Mouse (Mus musculus) midbrain, postnatal 0 days (tissue): ENCODE measurements around the gene Dupd1. TPM values are rescaled to one million over a fixed set of nuclear protein-coding genes. Genes with fewer than 3 reads are reported as not detected.

Source experiments
- ATAC-seq: fragments of 200-750 bp; cut with Nextera tagmentation; 2 replicates; pipeline ENCODE4 v1.8.0; 2017; ENCODE audit warnings: moderate number of reproducible peaks, mild to moderate bottlenecking, moderate TSS enrichment, moderate library complexity; ENCODE audit not compliant: low FRiP score
- DNase-seq: peaks from one replicate; pipeline ENCODE4 v3.0.0-alpha.2; 2015; ENCODE audit warnings: low spot score
- H3K27ac ChIP-seq: fragments of 300-500 bp; sonication (generic); 2 replicates; pipeline ENCODE4 v1.5.1; 2014; ENCODE audit warnings: low read depth, mild to moderate bottlenecking, low read length, mixed read lengths
- H3K27me3 ChIP-seq: fragments of 300-500 bp; sonication (generic); 2 replicates; pipeline ENCODE4 v1.6.1; 2014; ENCODE audit warnings: low read length, control low read depth, mixed read lengths; ENCODE audit not compliant: insufficient read depth
- H3K36me3 ChIP-seq: fragments of 300-500 bp; sonication (generic); 2 replicates; pipeline ENCODE4 v1.6.1; 2014; ENCODE audit warnings: low read length, control low read depth, mixed read lengths; ENCODE audit not compliant: insufficient read depth
- H3K4me1 ChIP-seq: fragments of 300-500 bp; sonication (generic); 2 replicates; pipeline ENCODE4 v1.6.1; 2014; ENCODE audit warnings: mild to moderate bottlenecking, control low read depth, antibody characterized with exemption, low read length, mixed read lengths; ENCODE audit not compliant: insufficient read depth
- H3K4me2 ChIP-seq: fragments of 300-500 bp; sonication (generic); 2 replicates; pipeline ENCODE4 v1.6.1; 2014; ENCODE audit warnings: low read depth, mild to moderate bottlenecking, low read length, mixed read lengths; ENCODE audit not compliant: poor library complexity, severe bottlenecking
- H3K4me3 ChIP-seq: fragments of 300-500 bp; sonication (generic); 2 replicates; pipeline ENCODE4 v1.5.1; 2014; ENCODE audit warnings: low read depth, mild to moderate bottlenecking, low read length, moderate library complexity
- H3K9ac ChIP-seq: fragments of 300-500 bp; sonication (generic); replicated peaks from 2 replicates; pipeline ENCODE4 v1.6.1; 2014; ENCODE audit warnings: mild to moderate bottlenecking, low read length, moderate library complexity, mixed read lengths; ENCODE audit not compliant: poor library complexity, severe bottlenecking
- H3K9me3 ChIP-seq: fragments of 300-500 bp; sonication (generic); 2 replicates; pipeline ENCODE4 v1.6.1; 2016; ENCODE audit warnings: low read length, control low read depth
- CTCF ChIP-seq: IDR thresholded peaks from 2 replicates; pipeline ENCODE4 v1.5.1; 2016; ENCODE audit warnings: antibody characterized with exemption, mild to moderate bottlenecking
- WGBS: fragments of 180-500 bp; shearing (Covaris S2); extraction: QIAGEN DNeasy Blood & Tissue Kit; methylation state at CpG from one replicate; pipeline ENCODE4 v1.1.7; 2014; 5-methylcytosine and 5-hydroxymethylcytosine counted together
- polyA plus RNA-seq: library from polyadenylated mRNA; unstranded; fragments of >200 nt; fragmentation: Nextera tagmentation; extraction: Ambion mirVana; gene quantifications from 2 replicates; pipeline ENCODE4 v1.2.1, GENCODE M21; 2015
- total RNA-seq: library from RNA; depleted of rRNA; stranded (reverse); fragments of >200 nt; gene quantifications from 2 replicates; pipeline ENCODE4 v1.2.3, GENCODE M21; 2014

The Dupd1 gene
- total and polyA plus RNA-seq, 2 experiments from 2014 or later, result 0.41 to 1.4 TPM

GRCm38 (mm10) chr14:21719646-21720383, 5.4 kb upstream of the Dupd1 start:
- no peaks in the 10 kb centered on the region for H3K4me1 ChIP-seq
- no peaks in the 10 kb centered on the region for H3K9me3 ChIP-seq
- no peak overlapping the region for H3K4me3 ChIP-seq
- no peak overlapping the region for H3K9ac ChIP-seq
- TF ChIP-seq CTCF, result no peak
- DNase-seq (peak; percentile 10), ATAC-seq (no peak)
- H3K27me3 ChIP-seq, result no peaks in the 10 kb centered on the region
- WGBS, result 55% methylated on average over 17 of the region's 17 CpGs
- H3K4me2 ChIP-seq, result no peak overlapping the region
- no peaks in the 10 kb centered on the region for H3K36me3 ChIP-seq
- H3K27ac ChIP-seq, result no peak overlapping the region

DNA sequence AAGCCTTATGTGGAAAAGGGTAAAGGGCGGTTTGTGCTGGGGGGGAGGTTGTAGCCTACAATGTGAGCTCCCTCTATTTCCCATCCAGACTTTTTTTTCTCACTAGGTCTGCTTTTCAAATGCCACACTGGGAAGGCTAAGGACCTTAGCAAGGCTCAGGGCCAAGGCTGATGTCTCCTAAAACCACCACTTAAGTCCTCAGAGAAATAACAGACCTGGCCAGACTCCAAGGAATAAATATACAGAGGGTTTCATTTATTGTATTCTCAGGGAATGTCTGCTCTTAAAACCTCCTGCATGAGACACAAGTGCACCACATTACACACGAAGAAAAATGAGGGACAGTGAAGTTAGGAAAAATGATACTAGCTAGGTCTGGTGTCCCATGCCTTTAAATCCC, 3.1 kb downstream of the Dupd1 start:
- no peak for TF ChIP-seq CTCF

GRCm38 (mm10) chr14:21709545-21709944, 4.8 kb downstream of the Dupd1 start:
- DNase-seq (no peak), ATAC-seq (no peak)
- peak; percentile 22; the same call in 1 of the 2 replicates for TF ChIP-seq CTCF
- no peak overlapping the region for H3K4me3 ChIP-seq
- H3K27me3 ChIP-seq, result no peaks in the 10 kb centered on the region
- WGBS, result 64% methylated on average over 2 of the region's 2 CpGs
- H3K4me2 ChIP-seq, result no peak overlapping the region
- no peaks in the 10 kb centered on the region for H3K36me3 ChIP-seq
- H3K4me1 ChIP-seq, result peaks cover 4% of the 10 kb centered on the region
- H3K9ac ChIP-seq, result no peak overlapping the region
- H3K27ac ChIP-seq, result no peak overlapping the region
- H3K9me3 ChIP-seq, result no peaks in the 10 kb centered on the region

More for the DNA sequence above, 3.1 kb downstream of the Dupd1 start:
- H3K4me1 ChIP-seq, result peaks cover 4% of the 10 kb centered on the region
- H3K36me3 ChIP-seq, result no peaks in the 10 kb centered on the region
- 91% methylated on average over 2 of the region's 2 CpGs for WGBS
- ATAC-seq (no peak), DNase-seq (no peak)
- no peak overlapping the region for H3K9ac ChIP-seq
- H3K27me3 ChIP-seq, result no peaks in the 10 kb centered on the region
- H3K4me3 ChIP-seq, result no peak overlapping the region
- no peaks in the 10 kb centered on the region for H3K9me3 ChIP-seq
- no peak overlapping the region for H3K4me2 ChIP-seq
- no peak overlapping the region for H3K27ac ChIP-seq

- ATAC-seq, result peak; percentile 79
Measured at GRCm38 (mm10) chr14:21706759-21707571, 7.4 kb downstream of the Dupd1 start.

DNA sequence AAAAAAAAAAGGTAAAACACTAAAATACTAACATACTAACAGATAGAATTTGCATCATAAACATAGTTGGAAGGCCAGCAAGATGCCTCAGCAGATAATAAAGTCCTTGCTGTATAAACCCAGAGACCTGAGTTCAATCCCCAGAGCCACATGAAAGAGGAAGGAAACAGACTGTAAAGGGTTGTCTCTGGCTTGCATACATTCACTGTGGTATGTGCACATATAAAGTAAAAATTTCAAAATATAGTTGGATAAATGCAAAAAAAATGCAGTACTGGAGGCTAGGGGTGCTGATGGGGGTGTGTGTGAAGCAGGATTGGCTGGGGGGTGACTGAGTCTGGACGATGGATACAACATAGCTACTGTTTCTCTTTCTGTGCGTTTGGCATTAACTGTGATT, 8.9 kb downstream of the Dupd1 start:
- TF ChIP-seq CTCF, result no peak
- no peaks in the 10 kb centered on the region for H3K9me3 ChIP-seq
- no peaks in the 10 kb centered on the region for H3K36me3 ChIP-seq
- ATAC-seq (no peak), DNase-seq (no peak)
- WGBS, result 87% methylated on average over 2 of the region's 2 CpGs
- H3K4me3 ChIP-seq, result no peak overlapping the region
- no peak overlapping the region for H3K9ac ChIP-seq
- no peak overlapping the region for H3K4me2 ChIP-seq
- H3K27me3 ChIP-seq, result no peaks in the 10 kb centered on the region
- peaks cover 4% of the 10 kb centered on the region for H3K4me1 ChIP-seq
- no peak overlapping the region for H3K27ac ChIP-seq

More at GRCm38 (mm10) chr14:21706759-21707571, 7.4 kb downstream of the Dupd1 start:
- Histone ChIP-seq H3K27me3 (no peaks in the 10 kb centered on the region), H3K9ac (no peak overlapping the region), H3K4me3 (no peak overlapping the region), H3K4me2 (no peak overlapping the region), H3K27ac (peak overlapping the region; percentile 59), H3K9me3 (no peaks in the 10 kb centered on the region), H3K36me3 (no peaks in the 10 kb centered on the region), H3K4me1 (peaks cover 4% of the 10 kb centered on the region)
- peak; percentile 75 for DNase-seq
- WGBS, result 40% methylated on average over 12 of the region's 12 CpGs
- TF ChIP-seq CTCF, result no peak

DNA sequence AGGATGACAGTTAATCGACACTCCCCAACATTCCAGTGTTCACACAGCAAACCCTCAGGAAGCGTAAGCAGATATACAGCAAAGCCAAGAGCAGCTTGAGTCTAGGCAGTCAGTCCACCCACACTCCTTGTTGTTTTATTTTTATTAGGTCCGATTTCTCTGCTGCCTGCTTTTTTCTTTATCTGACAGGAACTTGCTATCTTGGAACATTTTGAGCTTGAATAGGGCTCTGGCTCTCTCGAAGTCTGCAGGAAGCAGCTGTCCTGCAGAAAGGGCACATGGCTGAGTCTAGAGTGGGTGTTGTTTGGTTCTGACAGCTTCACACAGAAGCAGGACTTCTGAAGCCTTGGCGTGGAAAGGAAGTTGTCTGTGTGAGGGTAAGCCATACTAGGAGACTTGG, 11.1 kb downstream of the Dupd1 start:
- Histone ChIP-seq H3K4me1 (peaks cover 4% of the 10 kb centered on the region), H3K4me3 (no peak overlapping the region), H3K9me3 (no peaks in the 10 kb centered on the region), H3K9ac (no peak overlapping the region), H3K36me3 (no peaks in the 10 kb centered on the region), H3K4me2 (no peak overlapping the region), H3K27ac (no peak overlapping the region), H3K27me3 (no peaks in the 10 kb centered on the region)
- 87% methylated on average over 5 of the region's 5 CpGs for WGBS
- ATAC-seq (no peak), DNase-seq (no peak)
- TF ChIP-seq CTCF, result no peak
